Mouse (Mus musculus): ENCODE measurements around the gene Fip1l1. TPM values are rescaled to one million over a fixed set of nuclear protein-coding genes. Genes with fewer than 3 reads are reported as not detected.

Fip1l1 gene
- total RNA-seq (2012; rRNA removed), result 58.8 and 66.1 TPM in 2 replicates

DNA sequence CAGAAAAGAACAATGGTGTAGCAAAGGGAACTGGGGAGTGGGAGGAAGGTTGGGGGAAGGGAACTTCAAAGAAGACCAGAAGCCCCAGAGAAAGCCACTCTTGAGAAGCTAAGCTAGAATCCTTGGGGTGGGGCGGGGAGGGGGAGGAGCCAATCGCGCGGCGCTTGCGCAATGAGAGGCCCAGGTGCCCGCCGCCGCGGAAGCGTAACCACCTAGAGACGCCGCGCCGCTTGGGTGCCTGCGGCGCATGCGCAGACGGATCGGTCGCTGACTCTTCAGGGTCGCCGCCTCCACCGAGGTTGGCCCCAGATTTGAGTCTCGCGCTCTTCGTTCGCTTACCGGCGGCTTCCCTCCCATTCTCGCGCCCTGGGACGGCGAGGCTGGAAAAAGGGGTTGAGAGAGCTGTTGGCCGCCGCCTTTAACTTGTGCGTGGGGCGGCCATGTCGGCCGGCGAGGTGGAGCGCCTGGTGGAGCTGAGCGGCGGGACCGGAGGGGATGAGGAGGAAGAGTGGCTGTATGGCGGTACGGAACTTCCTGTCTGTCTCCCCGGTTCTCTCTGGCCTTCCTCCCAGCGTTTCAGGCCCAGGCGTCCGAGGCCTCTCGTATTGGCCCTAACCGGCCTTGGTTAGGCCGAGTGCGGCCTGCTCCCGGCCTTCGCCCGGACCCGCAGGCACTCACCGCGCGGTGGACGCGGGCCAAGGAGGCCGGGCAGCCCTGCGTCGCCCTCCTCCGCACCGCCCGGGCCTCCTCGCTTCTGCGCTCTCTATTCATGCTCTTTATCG, at the start of gene Fip1l1:
TSS of gene Fip1l1 (plus strand) at position 210 of the 782 bp plus-strand sequence.
- TF ChIP-seq CHD2 (IDR thresholded peaks at IDR 0.05; ENCODE audit: low read depth, low read length), result no peak
- TF ChIP-seq ZNF384 (IDR thresholded peaks at IDR 0.05; ENCODE audit: low read depth, low read length), result no peak
- peak; percentile 46; the same call in 1 of the 2 replicates for TF ChIP-seq HCFC1 (IDR thresholded peaks at IDR 0.05; ENCODE audit: borderline replicate concordance, insufficient read depth, low read length)
- no peaks in the 10 kb centered on the region for H3K9me3 ChIP-seq (ENCODE audit: control insufficient read depth, insufficient read depth, low read depth, low read length)
- in situ Hi-C loops (cut with MboI; ENCODE audit: low sequenced_read_pairs in 2 of 2, unreplicated experiment in 2 of 2), result no loop called here

DNA sequence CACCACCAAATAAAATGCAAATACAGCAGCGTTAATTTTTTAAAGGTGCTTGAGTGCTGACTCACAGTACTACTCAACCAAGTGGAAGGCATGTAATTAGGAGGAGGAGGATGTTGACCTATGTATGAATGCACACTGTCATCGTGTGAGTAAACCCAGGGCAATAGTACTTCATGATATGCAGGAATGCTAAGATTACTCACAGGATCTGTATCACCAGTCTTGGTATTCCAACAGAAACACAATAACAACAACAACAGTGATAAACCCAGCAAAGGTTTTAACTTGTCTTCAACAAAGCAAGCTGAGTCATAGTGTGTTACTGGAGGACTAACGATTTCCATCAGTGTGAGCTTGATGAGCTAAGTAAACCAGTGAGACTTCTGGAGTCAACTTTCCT, 42.5 kb upstream of the Fip1l1 start:
- Histone ChIP-seq H3K4me1 (ENCODE audit: control insufficient read depth in 2 of 2, insufficient read depth in 2 of 2, low read length in 2 of 2, poor library complexity in 1 of 2) (no peaks in the 10 kb centered on the region), H3K9me3 (ENCODE audit: control insufficient read depth, insufficient read depth, low read depth, low read length) (no peaks in the 10 kb centered on the region), H3K27ac (ENCODE audit: insufficient read depth, low read depth, low read length, poor library complexity, severe bottlenecking) (no peak overlapping the region), H3K36me3 (ENCODE audit: control insufficient read depth, insufficient read depth, low read length, poor library complexity, severe bottlenecking) (no peaks in the 10 kb centered on the region), H3K9ac (ENCODE audit: insufficient read depth, low read depth, low read length, poor library complexity, severe bottlenecking) (no peak overlapping the region), H3K4me3 (ENCODE audit: insufficient read depth in 1 of 2, low read depth in 1 of 2, low read length in 2 of 2, poor library complexity in 1 of 2, severe bottlenecking in 1 of 2) (no peak overlapping the region)
- no peak for DNase-seq (ENCODE audit: low read depth, low spot score)
- TF ChIP-seq ZC3H11A (IDR thresholded peaks at IDR 0.05; ENCODE audit: borderline replicate concordance, low read depth, low read length), result no peak
- in situ Hi-C loops (cut with MboI; ENCODE audit: low sequenced_read_pairs in 2 of 2, unreplicated experiment in 2 of 2), result no loop called here

More for the DNA sequence above, at the start of gene Fip1l1:
- Histone ChIP-seq H3K4me1 (ENCODE audit: control insufficient read depth in 2 of 2, insufficient read depth in 2 of 2, low read length in 2 of 2, poor library complexity in 1 of 2) (peaks cover 2 to 6% of the 10 kb centered on the region in 2 experiments; a peak in 2 of 4 replicates), H3K27ac (ENCODE audit: insufficient read depth, low read depth, low read length, poor library complexity, severe bottlenecking) (peak within 1 kb of the TSS; percentile 90), H3K4me3 (ENCODE audit: insufficient read depth in 1 of 2, low read depth in 1 of 2, low read length in 2 of 2, poor library complexity in 1 of 2, severe bottlenecking in 1 of 2) (peak within 1 kb of the TSS; percentile 86 to 99), H3K36me3 (ENCODE audit: control insufficient read depth, insufficient read depth, low read length, poor library complexity, severe bottlenecking) (peaks cover 4% of the 10 kb centered on the region; the same call in 1 of the 2 replicates), H3K9ac (ENCODE audit: insufficient read depth, low read depth, low read length, poor library complexity, severe bottlenecking) (peak within 1 kb of the TSS; percentile 99)
- DNase-seq (ENCODE audit: low read depth, low spot score), result peak; percentile 94

DNA sequence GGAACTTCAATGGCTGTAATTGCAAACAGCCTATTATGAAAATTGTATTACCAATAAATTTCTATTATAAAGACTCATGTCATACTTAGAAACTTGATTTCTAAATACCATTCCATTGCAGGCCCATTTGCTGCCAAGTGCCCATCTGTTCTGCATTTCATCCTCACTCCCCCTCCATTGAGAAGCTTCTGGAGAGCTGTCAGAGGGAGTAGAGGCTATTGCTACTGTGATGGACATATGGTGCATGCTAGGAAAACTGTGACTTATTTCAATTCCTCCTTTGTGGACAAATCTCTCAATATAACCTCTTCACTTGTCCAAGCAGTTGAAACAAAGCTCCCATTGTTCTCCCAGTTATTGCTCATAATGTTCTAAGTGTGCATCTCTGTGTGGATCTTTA, 23.6 kb upstream of the Fip1l1 start:
- no peak for DNase-seq (ENCODE audit: low read depth, low spot score)
- Histone ChIP-seq H3K9ac (ENCODE audit: insufficient read depth, low read depth, low read length, poor library complexity, severe bottlenecking) (no peak overlapping the region), H3K9me3 (ENCODE audit: control insufficient read depth, insufficient read depth, low read depth, low read length) (no peaks in the 10 kb centered on the region), H3K27ac (ENCODE audit: insufficient read depth, low read depth, low read length, poor library complexity, severe bottlenecking) (no peak overlapping the region), H3K36me3 (ENCODE audit: control insufficient read depth, insufficient read depth, low read length, poor library complexity, severe bottlenecking) (no peaks in the 10 kb centered on the region), H3K4me3 (ENCODE audit: insufficient read depth in 1 of 2, low read depth in 1 of 2, low read length in 2 of 2, poor library complexity in 1 of 2, severe bottlenecking in 1 of 2) (no peak overlapping the region), H3K4me1 (ENCODE audit: control insufficient read depth in 2 of 2, insufficient read depth in 2 of 2, low read length in 2 of 2, poor library complexity in 1 of 2) (no peaks in the 10 kb centered on the region)
- in situ Hi-C loops (cut with MboI; ENCODE audit: low sequenced_read_pairs in 2 of 2, unreplicated experiment in 2 of 2), result no loop called here
- no peak for TF ChIP-seq MAFK (IDR thresholded peaks at IDR 0.05; ENCODE audit: insufficient read depth, low read depth, low read length)
- no peak for TF ChIP-seq HCFC1 (IDR thresholded peaks at IDR 0.05; ENCODE audit: borderline replicate concordance, insufficient read depth, low read length)
- TF ChIP-seq ZNF384 (IDR thresholded peaks at IDR 0.05; ENCODE audit: low read depth, low read length), result no peak
- no peak for TF ChIP-seq ZC3H11A (IDR thresholded peaks at IDR 0.05; ENCODE audit: borderline replicate concordance, low read depth, low read length)
- no peak for TF ChIP-seq CHD2 (IDR thresholded peaks at IDR 0.05; ENCODE audit: low read depth, low read length)

DNA sequence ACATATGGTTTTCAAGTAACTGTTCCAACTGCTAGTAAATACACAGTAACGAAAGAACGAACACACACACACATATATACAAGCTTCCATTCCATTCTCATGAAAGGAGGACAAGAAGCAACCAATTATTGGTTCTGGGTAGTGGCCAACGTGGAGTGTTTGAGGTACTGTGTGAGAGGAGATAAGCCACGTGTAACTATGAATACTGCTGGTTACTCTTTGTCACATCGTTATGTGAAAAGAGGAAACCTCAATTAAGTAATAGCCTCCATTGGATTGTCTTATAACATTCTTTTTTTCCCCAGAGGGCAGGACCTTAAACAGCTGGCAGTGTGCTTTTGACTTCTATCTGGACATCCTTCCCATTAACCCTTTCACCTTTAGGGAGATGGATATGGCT, 8.2 kb upstream of the Fip1l1 start:
- H3K36me3 ChIP-seq (ENCODE audit: control insufficient read depth, insufficient read depth, low read length, poor library complexity, severe bottlenecking), result no peaks in the 10 kb centered on the region

More for the DNA sequence above, 8.2 kb upstream of the Fip1l1 start:
- Histone ChIP-seq H3K27ac (ENCODE audit: insufficient read depth, low read depth, low read length, poor library complexity, severe bottlenecking) (no peak overlapping the region), H3K4me1 (ENCODE audit: control insufficient read depth in 2 of 2, insufficient read depth in 2 of 2, low read length in 2 of 2, poor library complexity in 1 of 2) (peaks cover 0 to 5% of the 10 kb centered on the region in 2 experiments; a peak in 1 of 4 replicates), H3K4me3 (ENCODE audit: insufficient read depth in 1 of 2, low read depth in 1 of 2, low read length in 2 of 2, poor library complexity in 1 of 2, severe bottlenecking in 1 of 2) (no peak overlapping the region), H3K9me3 (ENCODE audit: control insufficient read depth, insufficient read depth, low read depth, low read length) (no peaks in the 10 kb centered on the region), H3K9ac (ENCODE audit: insufficient read depth, low read depth, low read length, poor library complexity, severe bottlenecking) (no peak overlapping the region)
- no peak for DNase-seq (ENCODE audit: low read depth, low spot score)
- TF ChIP-seq CHD2 (IDR thresholded peaks at IDR 0.05; ENCODE audit: low read depth, low read length) (no peak), ZNF384 (IDR thresholded peaks at IDR 0.05; ENCODE audit: low read depth, low read length) (no peak), ZC3H11A (IDR thresholded peaks at IDR 0.05; ENCODE audit: borderline replicate concordance, low read depth, low read length) (no peak), MAFK (IDR thresholded peaks at IDR 0.05; ENCODE audit: insufficient read depth, low read depth, low read length) (no peak), HCFC1 (IDR thresholded peaks at IDR 0.05; ENCODE audit: borderline replicate concordance, insufficient read depth, low read length) (no peak)
- in situ Hi-C loops (cut with MboI; ENCODE audit: low sequenced_read_pairs in 2 of 2, unreplicated experiment in 2 of 2), result no loop called here

Data from ES-E14 (cell line).